Mouse (Mus musculus): ENCODE data around the gene Spin2c. TPM values are rescaled to one million over a fixed set of nuclear protein-coding genes. Genes with fewer than 3 reads are reported as not detected.

Gene Spin2c
- 0.79 and 1.1 TPM in 2 replicates for polyA plus RNA-seq (2012; rRNA removed)

GRCm38 (mm10) chrX:153831951-153832561, at the start of gene Spin2c:
Spin2c (plus strand) TSS chrX:153832225.

Other genes with a start within 250 kb of the Spin2c start
- 0.73 and 0.79 TPM in 2 replicates for gene Kctd12b, start 135.8 kb upstream of the Spin2c start, polyA plus RNA-seq (2012; rRNA removed)
- 13.1 and 14.8 TPM in 2 replicates for gene Nbdy, start 108.6 kb upstream of the Spin2c start, polyA plus RNA-seq (2012; rRNA removed)
- not detected in 2 replicates for gene Samt1, start 180.4 kb downstream of the Spin2c start, polyA plus RNA-seq (2012; rRNA removed)
- gene 4921511M17Rik, start 201.6 kb downstream of the Spin2c start, polyA plus RNA-seq (2012; rRNA removed), result not detected in 2 replicates
- not detected in 2 replicates for gene Gm10057, start 222.8 kb downstream of the Spin2c start, polyA plus RNA-seq (2012; rRNA removed)